Mouse (Mus musculus) brain, embryonic 14.5 days (tissue): ENCODE data around the gene Dpf1. TPM values are rescaled to one million over a fixed set of nuclear protein-coding genes. Genes with fewer than 3 reads are reported as not detected.

Source experiments
- DNase-seq: peaks from one replicate; pipeline ENCODE4 v3.0.0-alpha.2; 2011; ENCODE audit warnings: low read depth
- CTCF ChIP-seq: fragments of 200-500 bp; IDR thresholded peaks from 2 replicates; pipeline ENCODE4 v1.5.1; 2012; ENCODE audit warnings: inconsistent platforms, mild to moderate bottlenecking, moderate library complexity, borderline replicate concordance; ENCODE audit not compliant: insufficient read depth, insufficient read length; ENCODE audit errors: extremely low read depth
- POLR2A ChIP-seq: fragments of 200-500 bp; IDR thresholded peaks from 2 replicates; pipeline ENCODE4 v1.6.1; 2012; ENCODE audit warnings: mild to moderate bottlenecking, inconsistent platforms, borderline replicate concordance; ENCODE audit not compliant: poor library complexity, insufficient read depth, insufficient read length, severe bottlenecking; ENCODE audit errors: extremely low read depth
- polyA plus RNA-seq: library from polyadenylated mRNA; depleted of rRNA; stranded (reverse); fragments of >200 nt; gene quantifications from 2 replicates; pipeline ENCODE4 v1.2.3, GENCODE M21; 2012

Dpf1 gene
- polyA plus RNA-seq, 1 experiment = 157 TPM

DNA sequence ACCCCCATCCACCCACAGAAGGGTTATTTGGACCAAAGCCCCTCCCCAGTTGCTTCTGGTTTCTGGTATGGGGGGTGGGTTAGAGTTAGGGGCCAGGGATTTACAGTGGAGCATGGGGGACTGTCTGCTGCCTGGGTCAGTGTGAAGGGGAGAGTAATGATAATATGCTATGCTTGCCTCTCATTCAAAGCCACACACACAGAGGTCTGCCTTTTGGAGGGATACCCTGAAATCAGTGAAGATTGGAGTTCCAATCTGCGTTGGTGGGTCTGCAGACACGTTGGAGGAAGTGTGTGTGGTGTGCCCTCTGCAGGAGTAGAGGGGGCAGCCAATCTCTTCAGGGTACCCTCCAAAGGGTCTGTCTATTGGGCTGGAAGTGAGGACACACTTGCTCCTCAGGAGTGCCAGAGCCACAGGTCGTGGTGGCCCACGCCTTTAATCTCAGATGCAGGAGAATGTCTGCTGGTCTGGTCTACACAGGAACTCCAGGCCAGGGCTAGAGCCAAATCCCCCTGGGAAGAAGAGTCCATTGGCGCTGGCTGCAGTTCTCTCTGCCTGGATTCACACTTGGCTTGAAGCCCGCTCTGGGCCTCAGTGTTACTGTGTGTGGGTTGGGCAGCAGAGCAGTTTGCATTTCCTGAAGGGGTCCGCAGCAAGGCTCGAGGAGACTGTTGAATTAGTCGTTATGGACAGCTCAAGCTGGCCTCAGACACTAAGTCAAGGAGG is 1.7 kb downstream of the Dpf1 start:
- peak; percentile 64 for DNase-seq
- TF ChIP-seq CTCF (no peak), POLR2A (no peak)

DNA sequence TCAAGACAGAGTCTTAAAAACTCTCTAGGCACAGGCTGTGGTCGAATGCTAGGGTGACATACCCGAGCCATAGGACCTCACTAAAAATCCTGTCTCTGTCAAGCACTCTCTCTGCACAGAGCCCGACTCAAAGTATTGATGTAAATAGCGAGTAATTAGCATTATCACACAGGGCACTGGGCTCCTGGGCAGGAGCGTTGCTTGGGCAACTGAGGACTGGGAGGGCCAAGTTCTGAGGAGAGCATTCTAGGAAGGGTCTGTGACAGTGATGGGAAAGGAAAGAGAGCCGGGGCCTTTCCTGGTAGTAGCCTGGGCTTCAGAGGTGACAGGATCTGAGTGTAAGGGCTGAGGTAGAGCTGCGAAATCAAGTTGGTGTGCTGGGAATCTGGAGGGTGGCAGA is 2.4 kb downstream of the Dpf1 start:
- peak; percentile 63 for DNase-seq

DNA sequence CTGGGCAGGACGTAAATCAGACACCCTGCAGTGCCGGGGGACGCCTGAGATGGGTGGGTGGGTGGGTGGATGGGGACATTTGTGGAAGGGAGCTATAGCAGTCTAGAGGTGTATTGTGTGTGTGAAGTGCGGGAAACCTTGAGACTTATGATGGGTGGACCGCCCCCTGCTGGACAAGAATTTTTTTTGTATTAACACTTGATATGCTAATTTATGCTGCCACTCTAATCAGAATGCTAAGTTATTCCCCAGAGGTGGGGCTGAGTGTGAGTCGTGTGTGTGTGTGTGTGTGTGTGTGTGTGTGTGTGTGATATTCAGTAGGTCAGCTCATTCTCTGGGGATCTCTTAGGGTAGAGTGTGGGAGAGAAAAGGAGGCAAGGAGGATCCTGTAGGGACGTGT is 2.9 kb downstream of the Dpf1 start:
- DNase-seq = peak; percentile 94

More for the DNA sequence above, 2.4 kb downstream of the Dpf1 start:
- no peak for TF ChIP-seq CTCF
- TF ChIP-seq POLR2A = no peak

DNA sequence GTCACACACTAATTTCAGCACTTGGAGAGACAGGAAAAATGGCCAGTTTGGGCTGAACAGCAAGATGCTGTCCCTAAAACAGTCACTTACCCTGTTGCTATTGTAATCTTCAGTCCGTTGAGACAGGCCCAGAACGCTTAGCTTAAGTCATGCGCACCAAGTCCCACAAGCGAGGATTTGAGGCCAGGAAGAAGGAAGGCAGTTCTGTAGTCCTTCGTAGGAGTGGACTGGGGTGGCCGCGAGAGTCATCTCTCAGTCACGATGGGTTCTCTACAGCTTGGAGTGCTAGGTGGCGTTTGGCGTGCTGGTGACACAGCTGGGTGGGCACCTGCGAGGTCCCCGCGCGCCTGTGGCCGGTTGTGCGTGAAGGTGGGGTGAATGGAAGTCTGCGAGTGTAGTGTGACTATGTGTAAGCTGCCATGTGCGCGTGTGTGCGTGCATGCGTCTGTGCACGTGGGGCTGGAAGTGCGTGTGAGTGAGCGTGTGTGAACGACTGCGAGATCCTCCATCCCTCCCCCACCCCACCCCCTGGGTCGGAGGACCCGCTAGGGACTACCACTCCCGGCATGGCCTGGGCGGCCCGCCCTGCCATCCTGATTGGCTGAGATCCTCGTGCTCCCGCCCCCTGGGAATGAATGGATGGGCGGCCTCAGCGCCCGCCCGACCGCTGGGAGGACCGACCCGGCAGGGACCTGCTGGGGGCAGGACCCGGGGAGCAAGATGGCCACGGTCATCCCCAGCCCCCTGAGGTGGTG is 3.8 kb downstream of the Dpf1 start:
- peak; percentile 96 for DNase-seq
- TF ChIP-seq POLR2A (peak; percentile 60; the same call in 1 of the 2 replicates), CTCF (no peak)

More for the DNA sequence above, 2.9 kb downstream of the Dpf1 start:
- peak; percentile 53; the same call in 1 of the 2 replicates for TF ChIP-seq CTCF
- no peak for TF ChIP-seq POLR2A

DNA sequence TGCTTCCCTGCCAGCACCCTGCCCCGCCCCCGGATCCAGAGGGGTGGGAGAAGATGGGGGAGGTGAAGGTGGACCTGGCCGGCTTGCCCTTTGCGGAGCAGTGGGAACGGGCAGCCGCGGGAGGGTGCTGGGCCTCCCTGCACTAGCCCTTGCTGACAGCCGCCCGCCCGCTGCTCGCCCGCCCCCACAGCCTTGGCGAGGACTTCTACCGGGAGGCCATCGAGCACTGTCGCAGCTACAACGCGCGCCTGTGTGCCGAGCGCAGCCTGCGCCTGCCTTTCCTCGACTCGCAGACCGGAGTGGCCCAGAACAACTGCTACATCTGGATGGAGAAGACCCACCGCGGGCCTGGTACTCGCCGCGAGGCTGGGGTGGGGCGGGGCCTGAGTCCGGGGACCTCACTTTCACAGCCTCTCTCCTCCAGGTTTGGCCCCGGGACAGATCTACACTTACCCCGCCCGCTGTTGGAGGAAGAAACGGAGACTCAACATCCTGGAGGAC is 5.5 kb downstream of the Dpf1 start:
- DNase-seq = peak; percentile 62
- TF ChIP-seq POLR2A = no peak
- TF ChIP-seq CTCF = no peak

DNA sequence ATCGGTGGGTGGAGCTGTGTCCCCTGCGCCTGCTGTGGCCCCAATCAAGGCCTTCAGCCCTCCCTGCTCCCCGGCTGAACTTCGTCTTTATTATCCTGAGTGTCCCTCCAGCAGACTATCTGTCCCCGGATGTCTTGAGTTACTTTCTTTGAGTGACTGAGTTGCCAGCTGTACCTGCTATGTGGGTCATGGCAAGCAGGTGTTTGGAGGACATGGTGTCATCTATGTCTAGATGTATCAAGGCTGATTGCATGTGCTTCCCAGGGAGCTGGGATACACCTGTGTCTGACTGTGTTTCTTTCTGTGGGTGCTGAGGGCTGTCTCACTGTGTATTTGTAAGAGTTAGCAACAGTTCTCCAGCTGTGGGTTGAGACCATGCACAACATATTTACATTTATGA is 6.0 kb downstream of the Dpf1 start:
- no peak for DNase-seq
- TF ChIP-seq POLR2A = no peak
- no peak for TF ChIP-seq CTCF

DNA sequence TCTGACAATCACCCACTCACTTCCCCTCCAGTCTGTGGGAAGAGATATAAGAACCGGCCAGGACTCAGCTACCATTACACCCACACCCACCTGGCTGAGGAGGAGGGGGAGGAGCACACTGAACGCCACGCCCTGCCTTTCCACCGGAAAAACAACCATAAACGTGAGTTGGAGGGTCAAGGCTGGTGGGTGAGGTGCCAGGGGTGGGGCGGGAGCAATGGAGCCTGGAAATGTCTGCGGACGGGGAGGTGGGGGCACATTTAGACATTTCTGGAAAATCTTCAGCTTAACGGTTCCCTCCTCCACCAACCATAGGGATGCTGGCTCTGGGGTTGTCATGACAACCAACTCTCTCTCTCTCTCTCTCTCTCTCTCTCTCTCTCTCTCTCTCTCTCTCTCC is 9.3 kb downstream of the Dpf1 start:
- peak; percentile 76 for DNase-seq
- TF ChIP-seq POLR2A (no peak), CTCF (no peak)

DNA sequence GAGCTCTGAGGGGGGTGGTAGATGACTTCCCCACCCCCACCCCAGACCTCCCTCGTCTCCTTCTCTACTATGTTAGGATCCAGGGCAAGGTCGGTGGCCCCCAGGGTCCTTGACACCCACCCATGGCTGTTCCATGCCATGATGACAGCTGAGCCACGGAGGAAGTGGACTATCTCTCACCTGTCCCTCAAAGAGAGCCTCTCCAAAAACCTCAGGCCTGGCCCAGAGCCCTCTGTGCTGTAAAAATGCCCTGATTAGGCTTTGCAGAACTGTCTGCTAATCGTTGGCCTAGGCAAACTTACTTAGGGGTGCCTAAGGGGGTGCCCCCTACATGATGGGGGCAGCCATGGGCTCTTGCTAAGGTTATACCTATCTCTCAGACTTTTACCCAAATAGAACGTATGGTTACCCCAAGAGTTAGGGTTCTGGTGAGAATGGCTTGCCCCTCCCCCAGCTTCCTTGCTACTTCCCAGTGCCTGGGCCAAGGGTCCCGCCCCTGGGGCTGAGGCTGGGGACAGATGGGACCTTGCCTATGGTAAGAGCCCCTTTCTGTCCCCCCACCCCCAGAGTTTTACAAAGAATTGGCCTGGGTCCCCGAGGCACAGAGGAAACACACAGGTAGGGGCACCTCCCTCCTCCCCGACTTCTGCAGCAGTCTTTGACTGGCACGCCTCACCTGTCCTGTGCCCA is 10.0 kb downstream of the Dpf1 start:
- no peak for TF ChIP-seq POLR2A
- no peak for TF ChIP-seq CTCF

DNA sequence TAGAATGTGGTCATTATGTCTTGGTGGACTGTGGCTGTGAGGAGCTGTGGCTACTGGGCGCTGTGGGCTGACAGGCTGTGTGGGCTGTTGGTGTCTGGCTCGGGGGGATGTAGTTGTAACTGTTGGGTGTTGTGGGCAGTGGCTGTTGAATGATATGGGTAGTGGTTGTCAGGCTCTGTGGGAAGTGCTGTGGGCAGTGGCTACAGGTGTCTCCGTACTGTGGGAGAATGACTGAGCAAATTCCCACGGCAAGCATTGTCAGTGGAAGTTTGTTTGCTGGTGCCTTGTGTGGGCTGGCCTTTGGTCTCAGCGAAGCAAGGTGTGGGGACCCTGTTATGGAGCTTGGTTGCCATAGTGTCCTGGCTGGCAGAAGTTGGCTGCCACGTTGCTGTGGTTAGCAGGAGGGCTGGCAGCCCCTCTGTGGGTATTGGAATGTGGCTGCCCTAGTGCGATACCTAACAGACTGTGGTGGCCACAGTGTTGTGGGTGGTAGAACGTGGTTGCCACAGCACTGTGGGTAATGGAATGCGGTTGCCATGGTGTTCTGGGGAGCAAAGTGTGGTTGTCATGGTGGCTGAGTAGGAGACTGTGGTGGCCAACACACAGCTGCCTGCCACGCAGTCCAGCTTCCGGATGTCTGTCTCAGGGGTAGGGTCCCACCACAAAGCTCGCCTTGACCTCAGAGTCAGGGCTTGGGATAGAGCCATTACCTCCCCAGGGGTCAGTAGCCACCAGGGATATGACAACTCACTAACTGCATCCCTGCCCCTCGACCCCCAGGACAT is 11.3 kb downstream of the Dpf1 start:
- DNase-seq = peak; percentile 88
- no peak for TF ChIP-seq CTCF
- no peak for TF ChIP-seq POLR2A

More for the DNA sequence above, 10.0 kb downstream of the Dpf1 start:
- no peak for DNase-seq

DNA sequence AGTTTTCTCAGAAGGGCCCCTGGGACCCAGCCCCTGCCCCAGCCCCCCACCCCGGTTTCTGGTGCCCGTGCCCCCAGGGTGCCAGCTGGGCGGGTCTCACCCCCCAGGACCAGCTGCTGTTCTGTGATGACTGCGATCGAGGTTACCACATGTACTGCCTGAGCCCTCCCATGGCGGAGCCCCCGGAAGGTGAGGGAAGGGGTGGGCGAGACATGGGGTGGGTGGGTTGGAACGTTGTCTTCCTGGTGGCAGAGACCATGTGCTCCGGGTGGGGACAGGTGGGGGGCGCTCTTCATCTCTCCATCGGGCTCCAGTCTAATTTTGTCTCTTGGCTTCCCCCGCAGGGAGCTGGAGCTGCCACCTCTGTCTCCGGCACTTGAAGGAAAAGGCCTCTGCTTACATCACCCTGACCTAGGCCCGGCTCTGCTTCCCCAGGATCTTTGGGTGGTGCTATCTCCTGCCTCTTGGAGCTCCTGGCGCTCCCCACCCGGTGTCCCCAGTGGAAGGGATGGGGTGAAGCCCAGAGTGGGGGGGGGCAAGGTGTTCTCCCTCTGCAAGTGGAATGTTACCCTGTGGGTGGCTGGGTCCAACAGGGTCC is 12.5 kb downstream of the Dpf1 start:
- DNase-seq = no peak
- no peak for TF ChIP-seq POLR2A
- TF ChIP-seq CTCF = no peak

DNA sequence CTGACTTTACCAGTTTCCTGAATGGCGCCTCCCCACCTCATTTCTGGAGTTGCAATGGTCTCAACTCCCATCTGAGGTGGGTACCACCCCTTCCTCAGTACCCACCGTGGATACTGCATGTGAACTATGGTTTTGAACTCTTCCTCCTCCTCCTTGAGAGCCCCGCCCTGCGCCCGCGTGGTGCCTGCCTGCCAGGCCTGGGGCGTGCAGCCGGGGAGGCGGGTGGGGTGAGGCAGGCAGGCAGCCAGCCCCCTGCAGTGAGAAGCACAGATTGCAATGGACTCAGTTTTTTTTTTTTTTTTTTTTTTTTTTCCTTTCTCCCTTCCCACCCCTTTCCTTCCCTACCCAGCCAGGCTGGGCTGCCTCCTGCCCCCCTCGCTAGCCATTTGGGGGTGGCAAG is 13.2 kb downstream of the Dpf1 start:
- DNase-seq = peak; percentile 92
- TF ChIP-seq CTCF (peak; percentile 14; the same call in 1 of the 2 replicates), POLR2A (no peak)

DNA sequence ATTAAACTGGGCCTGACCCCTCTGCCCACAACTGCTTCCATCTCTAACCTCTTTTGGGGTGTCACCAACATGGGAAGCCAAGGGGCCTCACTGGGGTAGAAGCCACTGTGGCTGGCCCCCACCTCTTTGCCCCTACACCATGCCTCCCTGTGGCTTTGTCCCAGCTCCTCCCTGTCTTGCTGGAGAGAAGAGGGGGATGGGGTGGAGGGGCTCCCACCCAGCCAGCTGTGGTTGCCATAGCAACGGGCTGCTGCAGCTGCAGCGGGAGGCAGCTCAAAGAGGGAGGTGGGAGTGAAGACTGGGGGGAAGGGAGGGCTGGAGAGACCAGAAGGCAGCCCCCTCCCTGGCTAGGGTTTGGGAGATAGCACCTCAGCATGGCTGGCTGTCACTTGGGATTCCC is 13.8 kb downstream of the Dpf1 start:
- TF ChIP-seq POLR2A (no peak), CTCF (no peak)
- DNase-seq = peak; percentile 97
